Mouse (Mus musculus): ENCODE data around the gene Podnl1.

DNA sequence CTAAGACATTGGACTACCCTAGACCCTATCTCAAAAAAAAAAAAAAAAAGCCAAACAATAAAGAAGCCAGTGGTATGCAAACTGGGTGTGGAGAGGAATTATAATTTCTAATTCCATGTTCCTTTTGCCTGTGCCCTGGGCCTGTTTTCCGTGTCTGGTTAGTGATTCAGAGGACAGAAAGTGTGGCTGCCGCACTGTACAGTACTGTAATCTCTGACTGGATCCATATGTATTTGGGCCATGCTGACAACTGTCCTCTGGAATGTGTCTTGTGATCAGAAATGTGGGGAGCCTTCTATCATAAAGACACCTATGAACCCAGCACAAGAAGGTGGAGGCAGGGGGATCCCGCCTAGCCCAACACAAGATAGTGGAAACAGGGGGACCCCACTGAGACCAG, 3.6 kb upstream of the Podnl1 start:
- no peak for TF ChIP-seq CTCF (IDR thresholded peaks at IDR 0.05; ENCODE audit: low read depth)
- TF ChIP-seq EP300 (IDR thresholded peaks at IDR 0.05; ENCODE audit: low read depth): no peak

All from liver, embryonic 14.5 days (tissue).